Comparison of ENCODE assay signal across 9 mouse cellular contexts in genomic region chr11:51538919-51539758, GRCm38 (mm10). TPM values are rescaled to one million over a fixed set of nuclear protein-coding genes. Genes with fewer than 3 reads are reported as not detected.
DNase-seq lines count a peak whose midpoint lies in the region; ATAC-seq and TF ChIP-seq lines count a peak whose summit lies in the region.
"Had no signal": no experiment of that assay in that cellular context is flagged by ENCODE, and none has a peak within 500 bp of the region (broad histone marks: within the 10 kb centered on the region; RNA-seq: fewer than 3 reads in every experiment).

No protein-coding gene starts in this region.

- no peaks in the 10 kb centered on the region for H3K27me3 ChIP-seq in kidney, postnatal 0 days (ENCODE audit: insufficient read depth, low read length)
- H3K27me3 ChIP-seq in hindbrain, embryonic 12.5 days = no peaks in the 10 kb centered on the region

- H3K9ac ChIP-seq in kidney, postnatal 0 days (ENCODE audit: low read depth, low read length) = no peak overlapping the region
- no peak overlapping the region for H3K9ac ChIP-seq in hindbrain, embryonic 12.5 days

- H3K4me3 ChIP-seq in kidney, postnatal 0 days (replicated peaks; ENCODE audit: low read depth, low read length) = no peak overlapping the region
- no peak overlapping the region for H3K4me3 ChIP-seq in hindbrain, embryonic 12.5 days

- no peak for TF ChIP-seq CTCF in kidney, postnatal 0 days (IDR thresholded peaks at IDR 0.05; ENCODE audit: low read depth)

- H3K36me3 ChIP-seq in kidney, postnatal 0 days (ENCODE audit: insufficient read depth, low read length) = no peaks in the 10 kb centered on the region
- H3K36me3 ChIP-seq in hindbrain, embryonic 12.5 days = no peaks in the 10 kb centered on the region
- H3K36me3 ChIP-seq: G1E had no signal

- H3K27ac ChIP-seq in kidney, postnatal 0 days = no peak overlapping the region
- no peak overlapping the region for H3K27ac ChIP-seq in hindbrain, embryonic 12.5 days

- no peak overlapping the region for H3K4me2 ChIP-seq in kidney, postnatal 0 days (ENCODE audit: low read length)
- H3K4me2 ChIP-seq in hindbrain, embryonic 12.5 days (replicated peaks) = no peak overlapping the region

- WGBS in kidney, postnatal 0 days = 57% methylated on average over 13 of the region's 13 CpGs
- 54% methylated on average over 13 of the region's 13 CpGs for WGBS in hindbrain, embryonic 12.5 days

- ATAC-seq in kidney, postnatal 0 days (replicated peaks; ENCODE audit: low FRiP score, low read depth) = peak; percentile 44
- peak; percentile 27 for ATAC-seq in common myeloid progenitor, adult 5-6 weeks (replicated peaks; ENCODE audit: low read depth, poor library complexity, severe bottlenecking)
- ATAC-seq in hindbrain, embryonic 12.5 days (ENCODE audit: low FRiP score) = peak; percentile 55
- peak; percentile 41 for ATAC-seq in megakaryocyte progenitor cell, adult 5-6 weeks (replicated peaks; ENCODE audit: poor library complexity)

- H3K9me3 ChIP-seq in kidney, postnatal 0 days (replicated peaks; ENCODE audit: low read length) = no peaks in the 10 kb centered on the region
- no peaks in the 10 kb centered on the region for H3K9me3 ChIP-seq in hindbrain, embryonic 12.5 days (replicated peaks)
- H3K9me3 ChIP-seq: G1E had no signal

- H3K4me1 ChIP-seq in kidney, postnatal 0 days (replicated peaks; ENCODE audit: insufficient read depth, low read length) = no peaks in the 10 kb centered on the region
- H3K4me1 ChIP-seq in hindbrain, embryonic 12.5 days = peaks cover 11% of the 10 kb centered on the region

- DNase-seq in kidney, postnatal 0 days (ENCODE audit: low spot score) = no peak
- no peak for DNase-seq in kidney, postnatal 25 days
- no peak for DNase-seq in gastrocnemius, adult 18-20 months (ENCODE audit: low spot score)
- no peak for DNase-seq in layer of hippocampus, adult 8-10 months (ENCODE audit: low spot score in 2 of 2)
- no peak for DNase-seq in right cerebral cortex, postnatal 14 days

RNA-seq across cellular contexts. Expression of gene Phykpl, which starts 45.4 kb away (rescaled TPM):
- polyA plus RNA-seq in kidney, postnatal 0 days (2015; fragmentation: Nextera tagmentation; extraction: Ambion mirVana) = 24.6 and 26.1 TPM in 2 replicates
- 16.1 and 21.2 TPM in 2 replicates for total RNA-seq in common myeloid progenitor, adult 5-6 weeks (2017)
- 14.0 and 16.0 TPM in 2 replicates for polyA plus RNA-seq in hindbrain, embryonic 12.5 days (2016; fragmentation: Nextera tagmentation; extraction: Ambion mirVana)
- 10.7 and 11.2 TPM in 2 replicates for total RNA-seq in megakaryocyte progenitor cell, adult 5-6 weeks (2015)
- 9.8 and 15.4 TPM in 2 replicates for total RNA-seq in megakaryocyte progenitor cell, adult 5-6 weeks (2017)
- total RNA-seq in gastrocnemius, adult 18-20 months (2021) = 10 to 100 TPM; 10.9 to 11.9 TPM
- 10 to 100 TPM in 1 of 4 experiments, 1 to 10 TPM in 3; 7.9 to 10.2 (median 8.9) TPM for total RNA-seq in layer of hippocampus, adult 8-10 months (2022)
